Mouse (Mus musculus): ENCODE data around the gene Fscn1. TPM values are rescaled to one million over a fixed set of nuclear protein-coding genes. Genes with fewer than 3 reads are reported as not detected.

Gene Fscn1
- total and polyA plus RNA-seq, 2 experiments: 2.0 to 4.4 TPM

GRCm38 (mm10) chr5:142924336-142924959 is 35.7 kb upstream of the Fscn1 start:
- Histone ChIP-seq H3K4me1 (ENCODE audit: control insufficient read depth, insufficient read depth, low read length) (peaks cover 4% of the 10 kb centered on the region), H3K79me2 (ENCODE audit: control insufficient read depth, insufficient read depth, low read length) (no peaks in the 10 kb centered on the region), H3K27ac (replicated peaks; ENCODE audit: insufficient read depth, low read depth, low read length) (no peak overlapping the region), H3K27me3 (ENCODE audit: control insufficient read depth, insufficient read depth, low read length) (no peaks in the 10 kb centered on the region), H3K9ac (ENCODE audit: low read depth, low read length) (no peak overlapping the region), H3K36me3 (ENCODE audit: control insufficient read depth, insufficient read depth, low read length) (no peaks in the 10 kb centered on the region), H3K4me3 (ENCODE audit: insufficient read depth, low read depth, low read length) (no peak overlapping the region)
- no peak for DNase-seq (ENCODE audit: extremely low read depth, low read depth, low spot score)
- TF ChIP-seq CTCF (IDR thresholded peaks at IDR 0.05; ENCODE audit: low read depth, low read length) (no peak), POLR2A (IDR thresholded peaks at IDR 0.05; ENCODE audit: extremely low read depth, insufficient read depth, low read length) (no peak)
- 74% methylated on average over 12 of the region's 12 CpGs for WGBS

GRCm38 (mm10) chr5:142926204-142926939 is 33.8 kb upstream of the Fscn1 start:
- Histone ChIP-seq H3K9ac (ENCODE audit: low read depth, low read length) (no peak overlapping the region), H3K4me1 (ENCODE audit: control insufficient read depth, insufficient read depth, low read length) (peaks cover 5% of the 10 kb centered on the region; the same call in 1 of the 2 replicates), H3K4me3 (ENCODE audit: insufficient read depth, low read depth, low read length) (no peak overlapping the region), H3K36me3 (ENCODE audit: control insufficient read depth, insufficient read depth, low read length) (no peaks in the 10 kb centered on the region), H3K27me3 (ENCODE audit: control insufficient read depth, insufficient read depth, low read length) (no peaks in the 10 kb centered on the region), H3K79me2 (ENCODE audit: control insufficient read depth, insufficient read depth, low read length) (no peaks in the 10 kb centered on the region), H3K27ac (replicated peaks; ENCODE audit: insufficient read depth, low read depth, low read length) (no peak overlapping the region; the same call in 1 of the 2 replicates)
- WGBS: 56% methylated on average over 13 of the region's 13 CpGs
- DNase-seq (ENCODE audit: extremely low read depth, low read depth, low spot score): no peak
- TF ChIP-seq CTCF (IDR thresholded peaks at IDR 0.05; ENCODE audit: low read depth, low read length): no peak
- TF ChIP-seq POLR2A (IDR thresholded peaks at IDR 0.05; ENCODE audit: extremely low read depth, insufficient read depth, low read length): no peak

- no peaks in the 10 kb centered on the region for H3K36me3 ChIP-seq (ENCODE audit: control insufficient read depth, insufficient read depth, low read length)
- no peak for DNase-seq (ENCODE audit: extremely low read depth, low read depth, low spot score)
- H3K27me3 ChIP-seq (ENCODE audit: control insufficient read depth, insufficient read depth, low read length): no peaks in the 10 kb centered on the region
- no peak overlapping the region for H3K4me3 ChIP-seq (ENCODE audit: insufficient read depth, low read depth, low read length)
- no peak overlapping the region for H3K9ac ChIP-seq (ENCODE audit: low read depth, low read length)
- WGBS: 56% methylated on average over 3 of the region's 3 CpGs
- H3K79me2 ChIP-seq (ENCODE audit: control insufficient read depth, insufficient read depth, low read length): no peaks in the 10 kb centered on the region
- peak overlapping the region; percentile 30; the same call in 1 of the 2 replicates for H3K27ac ChIP-seq (replicated peaks; ENCODE audit: insufficient read depth, low read depth, low read length)
- no peak for TF ChIP-seq POLR2A (IDR thresholded peaks at IDR 0.05; ENCODE audit: extremely low read depth, insufficient read depth, low read length)
- no peak for TF ChIP-seq CTCF (IDR thresholded peaks at IDR 0.05; ENCODE audit: low read depth, low read length)
- H3K4me1 ChIP-seq (ENCODE audit: control insufficient read depth, insufficient read depth, low read length): peaks cover 9% of the 10 kb centered on the region
Measured at GRCm38 (mm10) chr5:142926940-142927228, 33.3 kb upstream of the Fscn1 start.

- no peaks in the 10 kb centered on the region for H3K79me2 ChIP-seq (ENCODE audit: control insufficient read depth, insufficient read depth, low read length)
- no peaks in the 10 kb centered on the region for H3K36me3 ChIP-seq (ENCODE audit: control insufficient read depth, insufficient read depth, low read length)
- H3K27me3 ChIP-seq (ENCODE audit: control insufficient read depth, insufficient read depth, low read length): no peaks in the 10 kb centered on the region
- TF ChIP-seq POLR2A (IDR thresholded peaks at IDR 0.05; ENCODE audit: extremely low read depth, insufficient read depth, low read length) (no peak), CTCF (IDR thresholded peaks at IDR 0.05; ENCODE audit: low read depth, low read length) (no peak)
- H3K4me3 ChIP-seq (ENCODE audit: insufficient read depth, low read depth, low read length): no peak overlapping the region
- 95% methylated on average over 12 of the region's 12 CpGs for WGBS
- peak overlapping the region; percentile 30; the same call in 1 of the 2 replicates for H3K27ac ChIP-seq (replicated peaks; ENCODE audit: insufficient read depth, low read depth, low read length)
- peaks cover 11% of the 10 kb centered on the region for H3K4me1 ChIP-seq (ENCODE audit: control insufficient read depth, insufficient read depth, low read length)
- no peak overlapping the region for H3K9ac ChIP-seq (ENCODE audit: low read depth, low read length)
- DNase-seq (ENCODE audit: extremely low read depth, low read depth, low spot score): no peak
Measured at GRCm38 (mm10) chr5:142927341-142927930, 32.7 kb upstream of the Fscn1 start.

- TF ChIP-seq POLR2A (IDR thresholded peaks at IDR 0.05; ENCODE audit: extremely low read depth, insufficient read depth, low read length) (no peak), CTCF (IDR thresholded peaks at IDR 0.05; ENCODE audit: low read depth, low read length) (no peak)
- Histone ChIP-seq H3K4me1 (ENCODE audit: control insufficient read depth, insufficient read depth, low read length) (peaks cover 11% of the 10 kb centered on the region), H3K9ac (ENCODE audit: low read depth, low read length) (peak overlapping the region; percentile 74), H3K27me3 (ENCODE audit: control insufficient read depth, insufficient read depth, low read length) (no peaks in the 10 kb centered on the region), H3K27ac (replicated peaks; ENCODE audit: insufficient read depth, low read depth, low read length) (peak overlapping the region; percentile 74), H3K79me2 (ENCODE audit: control insufficient read depth, insufficient read depth, low read length) (no peaks in the 10 kb centered on the region), H3K36me3 (ENCODE audit: control insufficient read depth, insufficient read depth, low read length) (no peaks in the 10 kb centered on the region), H3K4me3 (ENCODE audit: insufficient read depth, low read depth, low read length) (peak overlapping the region; percentile 59)
- 9% methylated on average over 32 of the region's 35 CpGs for WGBS
- peak; percentile 31 for DNase-seq (ENCODE audit: extremely low read depth, low read depth, low spot score)
Measured at GRCm38 (mm10) chr5:142928749-142929399, 31.3 kb upstream of the Fscn1 start.
